Mouse (Mus musculus) myocyte (in vitro differentiated cells): Measurements from ENCODE around the gene Spaca3.

Experiments
- E2F4 ChIP-seq: IDR thresholded peaks from one replicate; pipeline ENCODE4 v1.6.1; 2011; ENCODE audit warnings: mild to moderate bottlenecking, control low read depth, moderate library complexity; ENCODE audit not compliant: insufficient read depth
- MAX ChIP-seq: IDR thresholded peaks from one replicate; pipeline ENCODE4 v1.6.1; 2011; ENCODE audit warnings: low read depth, mild to moderate bottlenecking, control low read depth
- MYOG ChIP-seq, 3 experiments: IDR thresholded peaks; one replicate each; pipeline ENCODE4 v1.6.1; 2011; ENCODE audit warnings: control low read depth in 2 of 3, low read depth in 2 of 3, mild to moderate bottlenecking in 2 of 3; ENCODE audit not compliant: insufficient read length in 2 of 3, control insufficient read depth in 1 of 3, insufficient read depth in 1 of 3
- POLR2A ChIP-seq: IDR thresholded peaks from one replicate; pipeline ENCODE4 v1.6.1; 2011; ENCODE audit warnings: low read depth, mild to moderate bottlenecking, control low read depth, moderate library complexity; ENCODE audit not compliant: insufficient read length
- TCF12 ChIP-seq: IDR thresholded peaks from one replicate; pipeline ENCODE4 v1.6.1; 2011; ENCODE audit warnings: mild to moderate bottlenecking, control low read depth; ENCODE audit not compliant: poor library complexity, insufficient read depth, severe bottlenecking
- USF1 ChIP-seq: IDR thresholded peaks from one replicate; pipeline ENCODE4 v1.6.1; 2011; ENCODE audit warnings: low read depth, mild to moderate bottlenecking, control low read depth, moderate library complexity

- TF ChIP-seq POLR2A (no peak), TCF12 (no peak), USF1 (no peak), MAX (no peak), MYOG (IDR thresholded peaks at IDR 0.05; ENCODE audit: control insufficient read depth in 1 of 3, insufficient read depth in 1 of 3, insufficient read length in 2 of 3, low read depth in 2 of 3) (no peak), E2F4 (no peak)
These were observed 14.7 kb upstream of the Spaca3 start for GRCm38 (mm10) chr11:80843435-80843834.
